Comparison of ENCODE assay signal across 13 mouse cellular contexts in genomic region chr3:119958799-119959467, GRCm38 (mm10).
DNase-seq lines count a peak whose midpoint lies in the region; ATAC-seq lines count a peak whose summit lies in the region.
"Had no signal": no experiment of that assay in that cellular context is flagged by ENCODE, and none has a peak within 500 bp of the region (broad histone marks: within the 10 kb centered on the region; RNA-seq: fewer than 3 reads in every experiment).

No protein-coding gene starts in this region.

- no peak overlapping the region for H3K9ac ChIP-seq in limb, embryonic 11.5 days (ENCODE audit: low read length)
- no peak overlapping the region for H3K9ac ChIP-seq in neural tube, embryonic 11.5 days (ENCODE audit: low read length)
- H3K9ac ChIP-seq: liver, embryonic 13.5 days had no signal

- peak; percentile 2 for DNase-seq in layer of hippocampus, adult 11-12 months (ENCODE audit: low spot score)
- DNase-seq in layer of hippocampus, postnatal 36 days = no peak
- DNase-seq in embryo, embryonic 9.5 days (ENCODE audit: extremely low spot score) = peak; percentile 50
- peak; percentile 69 for DNase-seq in limb, embryonic 11.5 days (ENCODE audit: low spot score)
- peak; percentile 24 for DNase-seq in neural tube, embryonic 11.5 days (ENCODE audit: low spot score)
- DNase-seq in thymus, postnatal 0 days (ENCODE audit: low spot score) = no peak
- no peak for DNase-seq in cerebellum, postnatal 14 days
- no peak for DNase-seq in urinary bladder, adult 2 months (ENCODE audit: low spot score)
- DNase-seq: heart, adult 18-20 months; kidney, adult 11 months; liver, embryonic 13.5 days; right cerebral cortex, postnatal 4 days had no signal

- H3K27ac ChIP-seq in limb, embryonic 11.5 days (replicated peaks; ENCODE audit: low read depth, low read length) = no peak overlapping the region
- no peak overlapping the region for H3K27ac ChIP-seq in neural tube, embryonic 11.5 days (ENCODE audit: low read depth, low read length)
- H3K27ac ChIP-seq: liver, embryonic 13.5 days had no signal

- no peaks in the 10 kb centered on the region for H3K4me1 ChIP-seq in limb, embryonic 11.5 days (ENCODE audit: control insufficient read depth, insufficient read depth, low read length)
- peaks cover 3% of the 10 kb centered on the region; the same call in 1 of the 2 replicates for H3K4me1 ChIP-seq in neural tube, embryonic 11.5 days (ENCODE audit: control insufficient read depth, insufficient read depth, low read length)
- H3K4me1 ChIP-seq: liver, embryonic 13.5 days had no signal

- H3K4me3 ChIP-seq in limb, embryonic 11.5 days (ENCODE audit: low read depth, low read length) = no peak overlapping the region
- no peak overlapping the region for H3K4me3 ChIP-seq in neural tube, embryonic 11.5 days (ENCODE audit: low read depth, low read length)
- H3K4me3 ChIP-seq: liver, embryonic 13.5 days had no signal

- 41% methylated on average over 5 of the region's 5 CpGs for WGBS in limb, embryonic 11.5 days
- 27% methylated on average over 5 of the region's 5 CpGs for WGBS in neural tube, embryonic 11.5 days

- no peaks in the 10 kb centered on the region for H3K27me3 ChIP-seq in limb, embryonic 11.5 days (ENCODE audit: control insufficient read depth, insufficient read depth, low read length)
- no peaks in the 10 kb centered on the region for H3K27me3 ChIP-seq in neural tube, embryonic 11.5 days (ENCODE audit: control insufficient read depth, insufficient read depth, low read length)
- H3K27me3 ChIP-seq: CH12.LX; liver, embryonic 13.5 days had no signal

- no peaks in the 10 kb centered on the region for H3K9me3 ChIP-seq in limb, embryonic 11.5 days (ENCODE audit: control insufficient read depth, low read length)
- H3K9me3 ChIP-seq in neural tube, embryonic 11.5 days (ENCODE audit: control insufficient read depth, low read length) = no peaks in the 10 kb centered on the region
- H3K9me3 ChIP-seq: liver, embryonic 13.5 days had no signal

- H3K4me2 ChIP-seq in limb, embryonic 11.5 days (ENCODE audit: low read depth, severe bottlenecking) = no peak overlapping the region
- H3K4me2 ChIP-seq in neural tube, embryonic 11.5 days (ENCODE audit: low read depth) = no peak overlapping the region
- H3K4me2 ChIP-seq: liver, embryonic 13.5 days had no signal

- H3K36me3 ChIP-seq in limb, embryonic 11.5 days (ENCODE audit: control insufficient read depth, insufficient read depth, low read length) = no peaks in the 10 kb centered on the region
- no peaks in the 10 kb centered on the region for H3K36me3 ChIP-seq in neural tube, embryonic 11.5 days (ENCODE audit: control insufficient read depth, insufficient read depth, low read length)
- H3K36me3 ChIP-seq: liver, embryonic 13.5 days had no signal

- peak; percentile 80; the same call in 1 of the 2 replicates for ATAC-seq in limb, embryonic 11.5 days (ENCODE audit: insufficient number of reproducible peaks, low FRiP score, low TSS enrichment, low read depth)
- peak; percentile 66 for ATAC-seq in neural tube, embryonic 11.5 days (ENCODE audit: insufficient read depth, low FRiP score, low TSS enrichment)

Comparison
In these comparisons a context has a peak if more than half of its experiments do, and no peak if none do; other contexts are left out.
1. DNase-seq: peak in layer of hippocampus, adult 11-12 months (single experiment), embryo, embryonic 9.5 days (single experiment), limb, embryonic 11.5 days (single experiment) and neural tube, embryonic 11.5 days (single experiment); none in layer of hippocampus, postnatal 36 days (0 of 2), thymus, postnatal 0 days (single experiment), cerebellum, postnatal 14 days (0 of 2) and urinary bladder, adult 2 months (single experiment).